Mouse (Mus musculus): ENCODE results near the gene Lrrc36. TPM values are rescaled to one million over a fixed set of nuclear protein-coding genes. Genes with fewer than 3 reads are reported as not detected.

Gene Lrrc36
- polyA plus RNA-seq, 1 experiment from 2014 or later = not detected

DNA sequence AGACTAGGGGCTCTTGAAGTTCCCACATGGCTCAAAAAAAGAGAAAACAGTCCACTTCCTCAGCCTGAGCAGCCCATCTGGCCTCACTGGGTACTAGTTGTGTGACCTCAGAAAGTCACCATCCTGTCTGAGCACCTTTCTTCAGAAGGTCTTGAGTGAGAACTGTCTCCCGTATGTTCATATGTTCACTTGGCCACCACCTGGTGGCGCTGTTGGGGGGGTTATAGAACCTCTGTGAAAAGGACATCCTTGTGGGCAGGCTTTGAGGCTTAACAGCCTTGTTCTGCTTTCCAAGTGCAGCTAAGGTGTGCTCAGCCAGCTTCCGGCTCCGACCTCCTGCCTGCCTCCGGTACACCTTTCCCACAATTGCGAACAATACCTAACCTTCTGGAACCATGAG lies 68.1 kb downstream of the Lrrc36 start:
- Histone ChIP-seq H3K9me3 (replicated peaks) (no peaks in the 10 kb centered on the region), H3K4me1 (peaks cover 45% of the 10 kb centered on the region), H3K27me3 (ENCODE audit: low read depth, poor library complexity, severe bottlenecking) (no peaks in the 10 kb centered on the region), H3K4me3 (no peak overlapping the region), H3K27ac (peak overlapping the region; percentile 66), H3K36me3 (peaks cover 11% of the 10 kb centered on the region)
- 70% methylated on average over 6 of the region's 6 CpGs for WGBS
- peak; percentile 69 for DNase-seq (ENCODE audit: low spot score)

DNA sequence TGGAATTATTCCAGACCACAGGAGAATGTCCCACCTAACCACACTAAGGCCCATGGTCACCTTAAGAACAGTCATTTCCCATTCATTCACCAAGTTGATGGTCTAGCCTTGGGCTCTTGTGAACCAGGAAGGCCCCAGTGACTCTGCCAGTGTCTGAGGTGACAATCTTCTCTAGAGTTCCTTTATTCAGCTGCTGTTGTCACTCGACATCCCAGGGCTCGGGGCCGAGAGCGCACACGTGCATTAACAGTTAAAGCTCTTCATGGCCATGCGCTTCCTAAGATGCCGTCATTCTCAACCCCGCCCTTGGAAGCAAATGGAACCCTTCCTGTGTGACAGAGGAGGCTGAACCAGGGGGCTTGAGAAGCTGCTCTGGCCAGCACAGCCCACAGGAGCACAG lies 68.8 kb downstream of the Lrrc36 start:
- Histone ChIP-seq H3K4me1 (peaks cover 38% of the 10 kb centered on the region), H3K9me3 (replicated peaks) (no peaks in the 10 kb centered on the region), H3K27ac (0 out of 2 replicates have a peak overlapping the region, but pooled peaks have one; percentile 66), H3K4me3 (no peak overlapping the region), H3K36me3 (peaks cover 11% of the 10 kb centered on the region), H3K27me3 (ENCODE audit: low read depth, poor library complexity, severe bottlenecking) (no peaks in the 10 kb centered on the region)
- no peak for DNase-seq (ENCODE audit: low spot score)
- 79% methylated on average over 8 of the region's 8 CpGs for WGBS

- WGBS = 22% methylated on average over 14 of the region's 14 CpGs
- peaks cover 11% of the 10 kb centered on the region; the same call in 1 of the 2 replicates for H3K36me3 ChIP-seq
- peaks cover 38% of the 10 kb centered on the region for H3K4me1 ChIP-seq
- peak overlapping the region; percentile 51; the same call in 1 of the 2 replicates for H3K27ac ChIP-seq
- no peak overlapping the region for H3K4me3 ChIP-seq
- H3K27me3 ChIP-seq (ENCODE audit: low read depth, poor library complexity, severe bottlenecking) = no peaks in the 10 kb centered on the region
- DNase-seq (ENCODE audit: low spot score) = peak; percentile 70
- H3K9me3 ChIP-seq (replicated peaks) = no peaks in the 10 kb centered on the region
Observed at GRCm38 (mm10) chr8:105483212-105484029, 70.0 kb downstream of the Lrrc36 start.

DNA sequence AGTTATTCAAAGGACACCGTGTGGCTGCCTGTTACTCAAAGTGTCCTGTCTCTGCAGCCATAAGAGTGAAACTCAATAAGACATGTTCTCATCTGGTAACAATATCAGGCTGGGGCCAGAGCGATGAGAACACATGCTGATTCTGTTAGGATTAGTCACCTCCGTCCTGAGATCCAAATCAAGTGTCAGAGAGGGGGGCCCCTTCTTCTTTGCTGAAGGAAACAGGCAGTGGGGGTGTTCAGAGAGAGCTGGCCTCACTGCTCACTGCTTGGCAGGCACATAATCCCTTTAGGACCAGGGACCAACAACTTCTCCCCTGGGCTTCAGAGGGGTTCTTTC lies 70.6 kb downstream of the Lrrc36 start:
- Histone ChIP-seq H3K9me3 (replicated peaks) (no peaks in the 10 kb centered on the region), H3K27ac (peak overlapping the region; percentile 51), H3K4me3 (no peak overlapping the region), H3K4me1 (peaks cover 38% of the 10 kb centered on the region), H3K36me3 (peaks cover 11% of the 10 kb centered on the region; the same call in 1 of the 2 replicates), H3K27me3 (ENCODE audit: low read depth, poor library complexity, severe bottlenecking) (no peaks in the 10 kb centered on the region)
- no peak for DNase-seq (ENCODE audit: low spot score)
- 28% methylated on average over 3 of the region's 3 CpGs for WGBS

- Histone ChIP-seq H3K4me1 (peaks cover 38% of the 10 kb centered on the region), H3K4me3 (no peak overlapping the region), H3K36me3 (peaks cover 11% of the 10 kb centered on the region; the same call in 1 of the 2 replicates), H3K27ac (peak overlapping the region; percentile 51), H3K9me3 (replicated peaks) (no peaks in the 10 kb centered on the region), H3K27me3 (ENCODE audit: low read depth, poor library complexity, severe bottlenecking) (no peaks in the 10 kb centered on the region)
- DNase-seq (ENCODE audit: low spot score) = peak; percentile 88
- WGBS = 35% methylated on average over 2 of the region's 2 CpGs
Observed at GRCm38 (mm10) chr8:105484392-105484791, 71.0 kb downstream of the Lrrc36 start.

GRCm38 (mm10) chr8:105488082-105488481 lies 74.7 kb downstream of the Lrrc36 start:
- Histone ChIP-seq H3K4me1 (peaks cover 25% of the 10 kb centered on the region), H3K36me3 (0 out of 2 replicates have a peak, but pooled peaks cover 3% of the 10 kb centered on the region), H3K4me3 (no peak overlapping the region), H3K9me3 (replicated peaks) (no peaks in the 10 kb centered on the region), H3K27me3 (ENCODE audit: low read depth, poor library complexity, severe bottlenecking) (no peaks in the 10 kb centered on the region), H3K27ac (no peak overlapping the region)
- DNase-seq (ENCODE audit: low spot score) = no peak
- 68% methylated on average over 3 of the region's 3 CpGs for WGBS

GRCm38 (mm10) chr8:105489281-105489680 lies 75.9 kb downstream of the Lrrc36 start:
- H3K4me1 ChIP-seq = peaks cover 21% of the 10 kb centered on the region
- H3K27me3 ChIP-seq (ENCODE audit: low read depth, poor library complexity, severe bottlenecking) = no peaks in the 10 kb centered on the region
- 0 out of 2 replicates have a peak, but pooled peaks cover 3% of the 10 kb centered on the region for H3K36me3 ChIP-seq
- DNase-seq (ENCODE audit: low spot score) = no peak
- H3K9me3 ChIP-seq (replicated peaks) = no peaks in the 10 kb centered on the region
- no peak overlapping the region for H3K27ac ChIP-seq
- no peak overlapping the region for H3K4me3 ChIP-seq
- 53% methylated on average over 1 of the region's 1 CpGs for WGBS

- 10% methylated on average over 3 of the region's 3 CpGs for WGBS
- Histone ChIP-seq H3K4me3 (no peak overlapping the region), H3K36me3 (no peaks in the 10 kb centered on the region), H3K27me3 (ENCODE audit: low read depth, poor library complexity, severe bottlenecking) (no peaks in the 10 kb centered on the region), H3K4me1 (peaks cover 43% of the 10 kb centered on the region), H3K9me3 (replicated peaks) (no peaks in the 10 kb centered on the region), H3K27ac (no peak overlapping the region)
- DNase-seq (ENCODE audit: low spot score) = no peak
Observed at GRCm38 (mm10) chr8:105493495-105493894, 80.1 kb downstream of the Lrrc36 start.

DNA sequence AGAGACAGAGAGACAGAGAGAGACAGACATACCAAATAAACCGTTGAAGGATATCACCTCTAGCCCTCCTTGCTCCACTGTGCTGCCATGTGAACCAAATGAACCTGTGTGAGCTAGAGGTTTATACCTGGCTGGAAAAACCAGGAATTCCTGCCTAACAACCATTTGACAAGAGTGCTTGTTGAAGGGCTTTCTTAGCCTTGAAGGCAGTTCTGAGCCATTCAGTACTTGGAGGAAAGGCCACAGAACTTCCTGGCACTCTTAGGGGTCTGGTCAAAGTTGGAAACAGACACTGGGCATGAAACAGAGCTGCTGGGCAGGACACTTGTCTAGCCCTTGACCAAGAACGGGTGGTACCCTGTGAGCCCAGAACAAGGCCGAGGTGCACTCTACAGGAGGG lies 81.2 kb downstream of the Lrrc36 start:
- Histone ChIP-seq H3K36me3 (no peaks in the 10 kb centered on the region), H3K4me3 (no peak overlapping the region), H3K4me1 (peaks cover 43% of the 10 kb centered on the region), H3K27me3 (ENCODE audit: low read depth, poor library complexity, severe bottlenecking) (no peaks in the 10 kb centered on the region), H3K27ac (no peak overlapping the region), H3K9me3 (replicated peaks) (no peaks in the 10 kb centered on the region)
- 84% methylated on average over 3 of the region's 3 CpGs for WGBS
- DNase-seq (ENCODE audit: low spot score) = no peak

- Histone ChIP-seq H3K27ac (peak overlapping the region; percentile 92), H3K4me3 (peak overlapping the region; percentile 91), H3K4me1 (peaks cover 43% of the 10 kb centered on the region), H3K9me3 (replicated peaks) (no peaks in the 10 kb centered on the region), H3K36me3 (no peaks in the 10 kb centered on the region), H3K27me3 (ENCODE audit: low read depth, poor library complexity, severe bottlenecking) (no peaks in the 10 kb centered on the region)
- DNase-seq (ENCODE audit: low spot score) = no peak
- 40% methylated on average over 17 of the region's 17 CpGs for WGBS
Observed at GRCm38 (mm10) chr8:105495350-105496302, 82.3 kb downstream of the Lrrc36 start.

- Histone ChIP-seq H3K27me3 (ENCODE audit: low read depth, poor library complexity, severe bottlenecking) (no peaks in the 10 kb centered on the region), H3K4me3 (peak within 1 kb of the TSS; percentile 91), H3K36me3 (no peaks in the 10 kb centered on the region), H3K27ac (peak within 1 kb of the TSS; percentile 92), H3K4me1 (peaks cover 43% of the 10 kb centered on the region), H3K9me3 (replicated peaks) (no peaks in the 10 kb centered on the region)
- peak; percentile 97 for DNase-seq (ENCODE audit: low spot score)
- under 1% methylated on average over 68 of the region's 68 CpGs for WGBS
Observed at GRCm38 (mm10) chr8:105496439-105497180, 83.2 kb downstream of the Lrrc36 start, which contains the start of gene Zdhhc1. Zdhhc1 (minus strand) TSS chr8:105496902.

- no peak for DNase-seq (ENCODE audit: low spot score)
- peaks cover 26% of the 10 kb centered on the region for H3K4me1 ChIP-seq
- no peak overlapping the region for H3K4me3 ChIP-seq
- no peaks in the 10 kb centered on the region for H3K36me3 ChIP-seq
- H3K27me3 ChIP-seq (ENCODE audit: low read depth, poor library complexity, severe bottlenecking) = no peaks in the 10 kb centered on the region
- WGBS = 69% methylated on average over 12 of the region's 12 CpGs
- H3K27ac ChIP-seq = no peak overlapping the region
- no peaks in the 10 kb centered on the region for H3K9me3 ChIP-seq (replicated peaks)
Observed at GRCm38 (mm10) chr8:105499787-105500186, 86.4 kb downstream of the Lrrc36 start.
